Mouse (Mus musculus): Measurements from ENCODE around the gene Thegl. TPM values are rescaled to one million over a fixed set of nuclear protein-coding genes. Genes with fewer than 3 reads are reported as not detected.

Gene Thegl
- total and polyA plus RNA-seq, 3 experiments, result 0.11 TPM; not detected in 2

GRCm38 (mm10) chr5:77075951-77076350 is 60.1 kb downstream of the Thegl start:
- TF ChIP-seq GATA1 (IDR thresholded peaks at IDR 0.05; ENCODE audit: borderline replicate concordance, low read length) (no peak), POLR2AphosphoS5 (IDR thresholded peaks at IDR 0.05; ENCODE audit: insufficient replicate concordance, low read depth, low read length) (no peak), TAL1 (conservative IDR thresholded peaks at IDR 0.05; ENCODE audit: low read depth, low read length) (no peak), CTCF (IDR thresholded peaks at IDR 0.05; ENCODE audit: low read depth, low read length) (no peak), GATA2 (IDR thresholded peaks at IDR 0.05; ENCODE audit: borderline replicate concordance, low read depth, low read length) (no peak)
- no peaks in the 10 kb centered on the region for H3K4me1 ChIP-seq (ENCODE audit: insufficient read depth, low read depth, low read length)
- DNase-seq (ENCODE audit: low spot score), result no peak
- ATAC-seq (ENCODE audit: extremely low read depth, insufficient number of reproducible peaks, low FRiP score, poor library complexity, severe bottlenecking), result no peak
- H3K4me3 ChIP-seq (ENCODE audit: low read depth, low read length), result no peak overlapping the region
- H3K9me3 ChIP-seq (replicated peaks), result no peaks in the 10 kb centered on the region
- no peaks in the 10 kb centered on the region for H3K36me3 ChIP-seq (replicated peaks)
- no peaks in the 10 kb centered on the region for H3K27me3 ChIP-seq (ENCODE audit: insufficient read depth, low read length)

GRCm38 (mm10) chr5:77080761-77081160 is 64.9 kb downstream of the Thegl start:
- Histone ChIP-seq H3K36me3 (replicated peaks) (no peaks in the 10 kb centered on the region), H3K27me3 (ENCODE audit: insufficient read depth, low read length) (0 out of 2 replicates have a peak, but pooled peaks cover 3% of the 10 kb centered on the region), H3K4me3 (ENCODE audit: low read depth, low read length) (no peak overlapping the region), H3K4me1 (ENCODE audit: insufficient read depth, low read depth, low read length) (no peaks in the 10 kb centered on the region), H3K9me3 (replicated peaks) (no peaks in the 10 kb centered on the region)
- TF ChIP-seq CTCF (IDR thresholded peaks at IDR 0.05; ENCODE audit: low read depth, low read length) (no peak), GATA2 (IDR thresholded peaks at IDR 0.05; ENCODE audit: borderline replicate concordance, low read depth, low read length) (no peak), POLR2AphosphoS5 (IDR thresholded peaks at IDR 0.05; ENCODE audit: insufficient replicate concordance, low read depth, low read length) (no peak), TAL1 (conservative IDR thresholded peaks at IDR 0.05; ENCODE audit: low read depth, low read length) (no peak), GATA1 (IDR thresholded peaks at IDR 0.05; ENCODE audit: borderline replicate concordance, low read length) (no peak)
- DNase-seq (ENCODE audit: low spot score), result no peak
- no peak for ATAC-seq (ENCODE audit: extremely low read depth, insufficient number of reproducible peaks, low FRiP score, poor library complexity, severe bottlenecking)

GRCm38 (mm10) chr5:77082735-77083134 is 66.9 kb downstream of the Thegl start:
- ATAC-seq (ENCODE audit: extremely low read depth, insufficient number of reproducible peaks, low FRiP score, poor library complexity, severe bottlenecking), result no peak
- no peaks in the 10 kb centered on the region for H3K4me1 ChIP-seq (ENCODE audit: insufficient read depth, low read depth, low read length)
- TF ChIP-seq TAL1 (conservative IDR thresholded peaks at IDR 0.05; ENCODE audit: low read depth, low read length) (no peak), GATA2 (IDR thresholded peaks at IDR 0.05; ENCODE audit: borderline replicate concordance, low read depth, low read length) (no peak), POLR2AphosphoS5 (IDR thresholded peaks at IDR 0.05; ENCODE audit: insufficient replicate concordance, low read depth, low read length) (no peak), CTCF (IDR thresholded peaks at IDR 0.05; ENCODE audit: low read depth, low read length) (no peak), GATA1 (IDR thresholded peaks at IDR 0.05; ENCODE audit: borderline replicate concordance, low read length) (no peak)
- DNase-seq (ENCODE audit: low spot score), result no peak
- 0 out of 2 replicates have a peak, but pooled peaks cover 3% of the 10 kb centered on the region for H3K27me3 ChIP-seq (ENCODE audit: insufficient read depth, low read length)
- H3K9me3 ChIP-seq (replicated peaks), result no peaks in the 10 kb centered on the region
- H3K36me3 ChIP-seq (replicated peaks), result no peaks in the 10 kb centered on the region
- H3K4me3 ChIP-seq (ENCODE audit: low read depth, low read length), result no peak overlapping the region

GRCm38 (mm10) chr5:77084418-77084817 is 68.6 kb downstream of the Thegl start:
- Histone ChIP-seq H3K27me3 (ENCODE audit: insufficient read depth, low read length) (0 out of 2 replicates have a peak, but pooled peaks cover 3% of the 10 kb centered on the region), H3K9me3 (replicated peaks) (no peaks in the 10 kb centered on the region), H3K4me1 (ENCODE audit: insufficient read depth, low read depth, low read length) (no peaks in the 10 kb centered on the region), H3K36me3 (replicated peaks) (no peaks in the 10 kb centered on the region), H3K4me3 (ENCODE audit: low read depth, low read length) (no peak overlapping the region)
- TF ChIP-seq GATA1 (IDR thresholded peaks at IDR 0.05; ENCODE audit: borderline replicate concordance, low read length) (no peak), POLR2AphosphoS5 (IDR thresholded peaks at IDR 0.05; ENCODE audit: insufficient replicate concordance, low read depth, low read length) (no peak), GATA2 (IDR thresholded peaks at IDR 0.05; ENCODE audit: borderline replicate concordance, low read depth, low read length) (no peak), CTCF (IDR thresholded peaks at IDR 0.05; ENCODE audit: low read depth, low read length) (no peak), TAL1 (conservative IDR thresholded peaks at IDR 0.05; ENCODE audit: low read depth, low read length) (no peak)
- ATAC-seq (ENCODE audit: extremely low read depth, insufficient number of reproducible peaks, low FRiP score, poor library complexity, severe bottlenecking) (no peak), DNase-seq (ENCODE audit: low spot score) (no peak)

GRCm38 (mm10) chr5:77085753-77086450 is 70.1 kb downstream of the Thegl start:
- DNase-seq (ENCODE audit: low spot score), result no peak
- Histone ChIP-seq H3K9me3 (replicated peaks) (no peaks in the 10 kb centered on the region), H3K4me1 (ENCODE audit: insufficient read depth, low read depth, low read length) (no peaks in the 10 kb centered on the region), H3K4me3 (ENCODE audit: low read depth, low read length) (no peak overlapping the region), H3K36me3 (replicated peaks) (no peaks in the 10 kb centered on the region), H3K27me3 (ENCODE audit: insufficient read depth, low read length) (0 out of 2 replicates have a peak, but pooled peaks cover 3% of the 10 kb centered on the region)
- no peak for ATAC-seq (ENCODE audit: extremely low read depth, insufficient number of reproducible peaks, low FRiP score, poor library complexity, severe bottlenecking)
- TF ChIP-seq TAL1 (conservative IDR thresholded peaks at IDR 0.05; ENCODE audit: low read depth, low read length) (no peak), GATA1 (IDR thresholded peaks at IDR 0.05; ENCODE audit: borderline replicate concordance, low read length) (no peak), GATA2 (IDR thresholded peaks at IDR 0.05; ENCODE audit: borderline replicate concordance, low read depth, low read length) (no peak), CTCF (IDR thresholded peaks at IDR 0.05; ENCODE audit: low read depth, low read length) (no peak), POLR2AphosphoS5 (IDR thresholded peaks at IDR 0.05; ENCODE audit: insufficient replicate concordance, low read depth, low read length) (no peak)

- no peak for ATAC-seq (ENCODE audit: extremely low read depth, insufficient number of reproducible peaks, low FRiP score, poor library complexity, severe bottlenecking)
- H3K27me3 ChIP-seq (ENCODE audit: insufficient read depth, low read length), result 0 out of 2 replicates have a peak, but pooled peaks cover 3% of the 10 kb centered on the region
- TF ChIP-seq POLR2AphosphoS5 (IDR thresholded peaks at IDR 0.05; ENCODE audit: insufficient replicate concordance, low read depth, low read length) (no peak), TAL1 (conservative IDR thresholded peaks at IDR 0.05; ENCODE audit: low read depth, low read length) (no peak), CTCF (IDR thresholded peaks at IDR 0.05; ENCODE audit: low read depth, low read length) (no peak), GATA2 (IDR thresholded peaks at IDR 0.05; ENCODE audit: borderline replicate concordance, low read depth, low read length) (no peak), GATA1 (IDR thresholded peaks at IDR 0.05; ENCODE audit: borderline replicate concordance, low read length) (no peak)
- no peak overlapping the region for H3K4me3 ChIP-seq (ENCODE audit: low read depth, low read length)
- no peaks in the 10 kb centered on the region for H3K9me3 ChIP-seq (replicated peaks)
- H3K4me1 ChIP-seq (ENCODE audit: insufficient read depth, low read depth, low read length), result no peaks in the 10 kb centered on the region
- DNase-seq (ENCODE audit: low spot score), result no peak
- H3K36me3 ChIP-seq (replicated peaks), result no peaks in the 10 kb centered on the region
Measured at GRCm38 (mm10) chr5:77086541-77086940, 70.7 kb downstream of the Thegl start.

All from G1E (cell line).